Mouse (Mus musculus) stomach, postnatal 0 days (tissue): ENCODE results near the gene Cenpj.

Source experiments
- CTCF ChIP-seq: IDR thresholded peaks from 2 replicates; pipeline ENCODE4 v1.5.1; 2016; ENCODE audit warnings: antibody characterized with exemption, low read depth, mild to moderate bottlenecking, moderate library complexity
- EP300 ChIP-seq: optimal IDR thresholded peaks from 2 replicates; pipeline ENCODE3; 2016; ENCODE audit warnings: antibody characterized with exemption

- TF ChIP-seq CTCF, result no peak
- no peak for TF ChIP-seq EP300
These were observed 72.8 kb downstream of the Cenpj start for GRCm38 (mm10) chr14:56502407-56502806.
